Mouse (Mus musculus) CD4-positive, CD25-positive, alpha-beta regulatory T cell (primary cell): ENCODE results near the gene Gucy2d. TPM values are rescaled to one million over a fixed set of nuclear protein-coding genes. Genes with fewer than 3 reads are reported as not detected.

Experiments used
- polyA plus RNA-seq: library from polyadenylated mRNA; unstranded; fragments of 100-300 nt; shearing (Covaris generic); gene quantifications from one replicate; pipeline ENCODE4 v1.2.1, GENCODE M21; 2017

Gene Gucy2d
- polyA plus RNA-seq: not detected

DNA sequence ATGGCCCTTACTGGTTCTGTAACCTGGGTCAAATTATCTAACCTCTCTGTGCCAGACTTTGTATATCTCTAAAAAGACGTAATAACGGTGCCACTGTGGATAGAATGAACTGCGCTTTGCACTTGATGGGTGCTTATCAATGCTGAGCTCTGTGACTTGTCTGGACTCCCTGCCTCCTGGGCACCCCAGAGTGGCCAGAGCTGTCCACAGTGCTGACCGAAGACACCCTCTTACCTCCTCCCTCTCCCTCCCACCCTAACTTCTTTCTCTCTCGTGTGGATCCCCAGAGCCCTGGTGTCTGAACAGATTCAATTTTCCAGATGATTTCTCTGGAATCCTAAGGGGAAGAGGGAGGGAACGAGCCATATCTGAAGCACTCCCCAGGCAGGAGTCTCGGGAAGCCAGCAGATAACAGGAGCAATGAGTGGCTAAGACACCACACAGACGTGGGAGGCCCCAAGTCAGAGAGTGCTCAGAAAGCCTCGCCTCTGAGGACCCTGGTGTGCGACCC is at the start of gene Gucy2d:
TSS of gene Gucy2d (plus strand) at position 461 of the 511 bp plus-strand sequence.

DNA sequence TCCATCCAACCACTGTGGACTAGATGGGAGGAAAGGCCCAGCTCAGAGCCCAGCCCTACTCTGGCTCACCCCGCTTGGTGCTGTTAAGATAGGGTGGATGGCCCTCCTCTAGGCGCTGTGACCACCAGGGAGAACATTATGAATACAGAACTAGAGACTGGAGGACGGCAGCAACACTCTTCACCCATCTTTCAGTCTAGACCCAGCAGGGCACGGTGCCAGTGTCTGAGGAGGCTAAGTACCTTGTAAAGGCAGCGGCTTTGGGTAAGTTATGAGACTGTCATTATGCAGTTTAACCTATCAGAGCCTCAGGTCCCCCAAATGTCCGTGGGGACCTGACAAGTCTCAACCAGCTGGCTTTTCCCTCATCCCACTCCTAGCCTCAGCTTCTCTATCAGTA is 48.9 kb downstream of the Gucy2d start, which contains the start of gene Lrrc32:
TSS of gene Lrrc32 (plus strand) at position 153 of the 400 bp plus-strand sequence.

Other genes with a start within 250 kb of the Gucy2d start
- gene B3gnt6, start 240.9 kb upstream of the Gucy2d start, polyA plus RNA-seq: not detected
- gene Acer3, start 119.2 kb upstream of the Gucy2d start, polyA plus RNA-seq: 9.9 TPM
- gene Tsku, start 79.1 kb upstream of the Gucy2d start, polyA plus RNA-seq: not detected
- gene Lrrc32, start 48.9 kb downstream of the Gucy2d start, polyA plus RNA-seq: 301 TPM
- 85.4 TPM for gene Emsy, start 216.4 kb downstream of the Gucy2d start, polyA plus RNA-seq